Mouse (Mus musculus) kidney, adult 2 months (tissue): Measurements from ENCODE around the gene Egf. TPM values are rescaled to one million over a fixed set of nuclear protein-coding genes. Genes with fewer than 3 reads are reported as not detected.

ENCODE experiments used
- DNase-seq: peaks from one replicate; pipeline ENCODE4 v3.0.0; 2021
- H3K27ac ChIP-seq: fragments of 200-500 bp; 2 replicates; pipeline ENCODE4 v1.5.1; 2012; ENCODE audit warnings: low read depth, low read length, control low read depth, inconsistent platforms; ENCODE audit not compliant: insufficient read depth
- H3K27me3 ChIP-seq: fragments of 200-500 bp; replicated peaks from 2 replicates; pipeline ENCODE4 v1.6.1; 2012; ENCODE audit warnings: mild to moderate bottlenecking, moderate library complexity, low read length, inconsistent platforms; ENCODE audit not compliant: control insufficient read depth, insufficient read depth
- H3K36me3 ChIP-seq: fragments of 200-500 bp; 2 replicates; pipeline ENCODE4 v1.6.1; 2012; ENCODE audit warnings: mild to moderate bottlenecking, moderate library complexity, low read length, inconsistent platforms; ENCODE audit not compliant: control insufficient read depth, insufficient read depth
- H3K4me1 ChIP-seq: fragments of 200-500 bp; 2 replicates; pipeline ENCODE4 v1.6.1; 2011; ENCODE audit warnings: low read length; ENCODE audit not compliant: control insufficient read depth, insufficient read depth
- H3K4me3 ChIP-seq: fragments of 200-500 bp; 2 replicates; pipeline ENCODE4 v1.5.1; 2011; ENCODE audit warnings: mild to moderate bottlenecking, low read depth, low read length, control low read depth; ENCODE audit not compliant: insufficient read depth
- CTCF ChIP-seq: fragments of 200-500 bp; conservative IDR thresholded peaks from 2 replicates; pipeline ENCODE4 v1.5.1; 2011; ENCODE audit warnings: low read depth, mild to moderate bottlenecking, control low read depth, low read length, moderate library complexity, mixed read lengths; ENCODE audit not compliant: insufficient read depth, insufficient read length
- POLR2A ChIP-seq: fragments of 200-500 bp; IDR thresholded peaks from one replicate; pipeline ENCODE4 v1.6.1; 2011; ENCODE audit warnings: low read depth, low read length, control low read depth
- WGBS: fragments of 180-500 bp; shearing (Covaris S2); methylation state at CpG from one replicate; pipeline ENCODE4 v1.1.7; 2018; 5-methylcytosine and 5-hydroxymethylcytosine counted together
- polyA plus RNA-seq: library from polyadenylated mRNA; depleted of rRNA; stranded (reverse); fragments of >200 nt; gene quantifications from 2 replicates; pipeline ENCODE4 v1.2.3, GENCODE M21; 2012

The Egf gene
- polyA plus RNA-seq, 1 experiment: 917 TPM

GRCm38 (mm10) chr3:129681841-129682240 lies 73.3 kb downstream of the Egf start:
- H3K27me3 ChIP-seq: no peaks in the 10 kb centered on the region
- WGBS: 43% methylated on average over 4 of the region's 4 CpGs
- no peaks in the 10 kb centered on the region for H3K4me1 ChIP-seq
- no peak overlapping the region for H3K4me3 ChIP-seq
- TF ChIP-seq CTCF (no peak), POLR2A (no peak)
- DNase-seq: no peak
- H3K36me3 ChIP-seq: no peaks in the 10 kb centered on the region; the same call in 1 of the 2 replicates
- no peak overlapping the region for H3K27ac ChIP-seq

- Histone ChIP-seq H3K36me3 (no peaks in the 10 kb centered on the region; the same call in 1 of the 2 replicates), H3K4me1 (no peaks in the 10 kb centered on the region), H3K4me3 (no peak overlapping the region), H3K27me3 (no peaks in the 10 kb centered on the region), H3K27ac (no peak overlapping the region)
- 51% methylated on average over 5 of the region's 5 CpGs for WGBS
- DNase-seq: peak; percentile 26
- TF ChIP-seq CTCF (0 out of 2 replicates have a peak, but pooled peaks have one; percentile 6), POLR2A (no peak)
These were observed 74.9 kb downstream of the Egf start for GRCm38 (mm10) chr3:129680258-129680657.

- DNase-seq: no peak
- TF ChIP-seq CTCF: no peak
- no peak for TF ChIP-seq POLR2A
- Histone ChIP-seq H3K27me3 (no peaks in the 10 kb centered on the region), H3K27ac (no peak overlapping the region), H3K36me3 (no peaks in the 10 kb centered on the region; the same call in 1 of the 2 replicates), H3K4me1 (no peaks in the 10 kb centered on the region), H3K4me3 (no peak overlapping the region)
- 93% methylated on average over 7 of the region's 7 CpGs for WGBS
These were observed 79.2 kb downstream of the Egf start for GRCm38 (mm10) chr3:129675923-129676322.

GRCm38 (mm10) chr3:129663906-129664305 lies 91.2 kb downstream of the Egf start:
- Histone ChIP-seq H3K36me3 (no peaks in the 10 kb centered on the region), H3K4me1 (no peaks in the 10 kb centered on the region), H3K4me3 (no peak overlapping the region), H3K27me3 (no peaks in the 10 kb centered on the region), H3K27ac (no peak overlapping the region)
- DNase-seq: no peak
- 71% methylated on average over 2 of the region's 2 CpGs for WGBS
- TF ChIP-seq CTCF: no peak
- TF ChIP-seq POLR2A: no peak

GRCm38 (mm10) chr3:129658776-129659175 lies 96.3 kb downstream of the Egf start:
- TF ChIP-seq CTCF (no peak), POLR2A (no peak)
- Histone ChIP-seq H3K4me3 (no peak overlapping the region), H3K27me3 (no peaks in the 10 kb centered on the region), H3K4me1 (no peaks in the 10 kb centered on the region), H3K27ac (no peak overlapping the region), H3K36me3 (no peaks in the 10 kb centered on the region)
- WGBS: 73% methylated on average over 7 of the region's 7 CpGs
- no peak for DNase-seq

- DNase-seq: no peak
- Histone ChIP-seq H3K4me3 (no peak overlapping the region), H3K27me3 (no peaks in the 10 kb centered on the region), H3K4me1 (no peaks in the 10 kb centered on the region), H3K36me3 (no peaks in the 10 kb centered on the region), H3K27ac (no peak overlapping the region)
- TF ChIP-seq POLR2A (no peak), CTCF (no peak)
- 85% methylated on average over 11 of the region's 11 CpGs for WGBS
These were observed 97.3 kb downstream of the Egf start for GRCm38 (mm10) chr3:129657775-129658174.

GRCm38 (mm10) chr3:129657222-129657621 lies 97.9 kb downstream of the Egf start:
- DNase-seq: no peak
- no peaks in the 10 kb centered on the region for H3K36me3 ChIP-seq

GRCm38 (mm10) chr3:129656540-129656939 lies 98.6 kb downstream of the Egf start:
- H3K27me3 ChIP-seq: no peaks in the 10 kb centered on the region
- H3K4me1 ChIP-seq: no peaks in the 10 kb centered on the region
- WGBS: 74% methylated on average over 4 of the region's 4 CpGs
- no peaks in the 10 kb centered on the region for H3K36me3 ChIP-seq
- no peak for DNase-seq
- H3K4me3 ChIP-seq: no peak overlapping the region
- H3K27ac ChIP-seq: no peak overlapping the region
- TF ChIP-seq POLR2A (no peak), CTCF (no peak)

More at GRCm38 (mm10) chr3:129657222-129657621, 97.9 kb downstream of the Egf start:
- H3K4me1 ChIP-seq: no peaks in the 10 kb centered on the region
- no peaks in the 10 kb centered on the region for H3K27me3 ChIP-seq
- no peak for TF ChIP-seq CTCF
- TF ChIP-seq POLR2A: no peak
- H3K27ac ChIP-seq: no peak overlapping the region
- WGBS: 94% methylated on average over 9 of the region's 9 CpGs
- no peak overlapping the region for H3K4me3 ChIP-seq
